Mouse (Mus musculus) brain, embryonic 14.5 days (tissue): ENCODE data around the gene Jam2.

Experiments used
- CTCF ChIP-seq: fragments of 200-500 bp; IDR thresholded peaks from 2 replicates; pipeline ENCODE4 v1.5.1; 2012; ENCODE audit warnings: inconsistent platforms, mild to moderate bottlenecking, moderate library complexity, borderline replicate concordance; ENCODE audit not compliant: insufficient read depth, insufficient read length; ENCODE audit errors: extremely low read depth
- POLR2A ChIP-seq: fragments of 200-500 bp; IDR thresholded peaks from 2 replicates; pipeline ENCODE4 v1.6.1; 2012; ENCODE audit warnings: mild to moderate bottlenecking, inconsistent platforms, borderline replicate concordance; ENCODE audit not compliant: poor library complexity, insufficient read depth, insufficient read length, severe bottlenecking; ENCODE audit errors: extremely low read depth

GRCm38 (mm10) chr16:84835441-84835822 lies 61.5 kb downstream of the Jam2 start, which contains the start of gene Atp5j:
- TF ChIP-seq CTCF (no peak), POLR2A (peak; percentile 37; the same call in 1 of the 2 replicates)
